Mouse (Mus musculus) cerebellum, adult 9-10 months (tissue): ENCODE results near the gene Ccr10.
"Not testable (repeated sequence)": the region's sequence is repeated elsewhere in the genome, so short reads cannot be mapped to it uniquely, and the experiment has no call there.

Experiments used
- DNase-seq: peaks from one replicate; pipeline ENCODE4 v3.0.0; 2022

Gene Ccr10

GRCm38 (mm10) chr11:101170811-101171610 is 4.2 kb downstream of the Ccr10 start, which contains the start of gene Plekhh3:
Plekhh3 (minus strand) TSS chr11:101171351.
- peak; percentile 98 for DNase-seq

GRCm38 (mm10) chr11:101170354-101170810 is 4.9 kb downstream of the Ccr10 start, which contains the start of gene Cntnap1:
Cntnap1 (plus strand) TSS chr11:101170523.
- peak; percentile 75 for DNase-seq

- DNase-seq: peak; percentile 76
Observed at GRCm38 (mm10) chr11:101169301-101170107, 5.7 kb downstream of the Ccr10 start.

- DNase-seq: peak; percentile 55
Observed at GRCm38 (mm10) chr11:101168301-101168980, 6.8 kb downstream of the Ccr10 start.

- DNase-seq: peak; percentile 34
Observed at GRCm38 (mm10) chr11:101167963-101168300, 7.3 kb downstream of the Ccr10 start.

- DNase-seq: no peak
Observed at GRCm38 (mm10) chr11:101167211-101167962, 7.9 kb downstream of the Ccr10 start.

- no peak for DNase-seq
Observed at GRCm38 (mm10) chr11:101166357-101166756, 8.9 kb downstream of the Ccr10 start.

- no peak for DNase-seq
Observed at GRCm38 (mm10) chr11:101164677-101165580, 10.3 kb downstream of the Ccr10 start.

GRCm38 (mm10) chr11:101164351-101164665 is 10.9 kb downstream of the Ccr10 start:
- no peak for DNase-seq

- DNase-seq: no peak
Observed at GRCm38 (mm10) chr11:101163476-101164350, 11.5 kb downstream of the Ccr10 start.

- no peak for DNase-seq
Observed at GRCm38 (mm10) chr11:101162772-101163171, 12.5 kb downstream of the Ccr10 start.

GRCm38 (mm10) chr11:101162301-101162700 is 12.9 kb downstream of the Ccr10 start:
- DNase-seq: no peak

- no peak for DNase-seq
Observed at GRCm38 (mm10) chr11:101161551-101161950, 13.7 kb downstream of the Ccr10 start.

- DNase-seq: not testable (repeated sequence)
Observed at GRCm38 (mm10) chr11:101160981-101161505, 14.2 kb downstream of the Ccr10 start.

GRCm38 (mm10) chr11:101160151-101160550 is 15.1 kb downstream of the Ccr10 start:
- not testable (repeated sequence) for DNase-seq

- peak; percentile 85 for DNase-seq
Observed at GRCm38 (mm10) chr11:101155728-101156371, 19.4 kb downstream of the Ccr10 start, which contains the start of gene Tubg2. Tubg2 (plus strand) TSS chr11:101155907.

GRCm38 (mm10) chr11:101155151-101155550 is 20.1 kb downstream of the Ccr10 start:
- DNase-seq: no peak

- no peak for DNase-seq
Observed at GRCm38 (mm10) chr11:101154648-101155047, 20.6 kb downstream of the Ccr10 start.

- DNase-seq: no peak
Observed at GRCm38 (mm10) chr11:101152825-101153224, 22.4 kb downstream of the Ccr10 start.
